Mouse (Mus musculus) midbrain, embryonic 11.5 days (tissue): ENCODE measurements at regions not wholly inside any gene's neighbourhood (a gene's known extent, or its start where the extent isn't known, plus 50 kb on each side); places are given as distances from the start of the nearest gene placed in this dataset.

Experiments
- ATAC-seq: fragments of 200-750 bp; cut with Nextera tagmentation; 2 replicates; pipeline ENCODE4 v1.8.0; 2017; ENCODE audit warnings: moderate TSS enrichment, moderate library complexity; ENCODE audit not compliant: low FRiP score
- DNase-seq: peaks from one replicate; pipeline ENCODE4 v3.0.0; 2015; ENCODE audit warnings: low spot score; ENCODE audit errors: missing footprints
- H3K27ac ChIP-seq: fragments of 300-500 bp; sonication (generic); 2 replicates; pipeline ENCODE4 v1.5.1; 2014; ENCODE audit warnings: low read depth, low read length
- H3K27me3 ChIP-seq: fragments of 300-500 bp; sonication (generic); 2 replicates; pipeline ENCODE4 v1.6.1; 2014; ENCODE audit warnings: mild to moderate bottlenecking, low read length, moderate library complexity, mixed read lengths; ENCODE audit not compliant: control insufficient read depth, insufficient read depth
- H3K36me3 ChIP-seq: fragments of 300-500 bp; sonication (generic); 2 replicates; pipeline ENCODE4 v1.6.1; 2014; ENCODE audit warnings: mild to moderate bottlenecking, low read length, moderate library complexity, mixed read lengths; ENCODE audit not compliant: control insufficient read depth, insufficient read depth
- H3K4me1 ChIP-seq: fragments of 300-500 bp; sonication (generic); 2 replicates; pipeline ENCODE4 v1.6.1; 2014; ENCODE audit warnings: low read length; ENCODE audit not compliant: control insufficient read depth, insufficient read depth
- H3K4me2 ChIP-seq: fragments of 300-500 bp; sonication (generic); 2 replicates; pipeline ENCODE4 v1.6.1; 2014; ENCODE audit warnings: mild to moderate bottlenecking, moderate library complexity
- H3K4me3 ChIP-seq: fragments of 300-500 bp; sonication (generic); 2 replicates; pipeline ENCODE4 v1.5.1; 2014; ENCODE audit warnings: low read depth, low read length
- H3K9ac ChIP-seq: fragments of 300-500 bp; sonication (generic); 2 replicates; pipeline ENCODE4 v1.6.1; 2014; ENCODE audit warnings: low read length
- H3K9me3 ChIP-seq: fragments of 300-500 bp; sonication (generic); 2 replicates; pipeline ENCODE4 v1.6.1; 2016; ENCODE audit warnings: low read length; ENCODE audit not compliant: control insufficient read depth
- WGBS: fragments of 180-500 bp; shearing (Covaris S2); extraction: QIAGEN DNeasy Blood & Tissue Kit; methylation state at CpG from one replicate; pipeline ENCODE4 v1.1.7; 2014; 5-methylcytosine and 5-hydroxymethylcytosine counted together

DNA sequence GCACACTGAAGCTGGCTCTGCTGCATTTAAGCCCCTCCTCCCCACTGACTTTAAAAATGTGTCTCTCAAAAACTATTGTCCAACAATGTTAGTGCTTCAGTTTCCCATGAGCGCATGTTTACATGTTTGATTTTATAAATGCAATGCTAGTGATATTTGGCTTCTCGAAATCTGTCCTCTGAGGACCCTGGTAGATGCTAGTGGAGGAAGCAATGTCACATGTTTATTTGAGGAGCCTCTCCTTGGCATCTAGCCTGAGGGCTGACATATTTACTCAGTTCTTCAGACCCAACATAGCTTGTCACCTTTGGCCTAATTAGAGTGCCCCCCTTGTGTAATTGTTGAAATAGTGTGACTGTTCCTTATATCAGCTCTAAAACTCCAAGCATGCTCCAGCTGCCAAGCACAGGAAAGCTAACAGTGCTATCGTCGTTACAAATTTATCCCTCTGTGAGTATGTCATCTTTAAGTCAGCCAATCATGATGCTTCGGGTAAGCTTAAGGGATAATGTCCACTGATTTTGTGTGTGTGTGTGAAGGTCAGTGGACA, 400.3 kb downstream of the Slc4a3 start:
- no peak overlapping the region for H3K27ac ChIP-seq
- no peaks in the 10 kb centered on the region for H3K4me1 ChIP-seq
- no peaks in the 10 kb centered on the region for H3K9me3 ChIP-seq
- no peak overlapping the region for H3K4me3 ChIP-seq
- DNase-seq: peak; percentile 81
- 89% methylated on average over 5 of the region's 5 CpGs for WGBS
- no peaks in the 10 kb centered on the region for H3K27me3 ChIP-seq
- ATAC-seq: no peak
- no peak overlapping the region for H3K4me2 ChIP-seq
- no peaks in the 10 kb centered on the region for H3K36me3 ChIP-seq
- H3K9ac ChIP-seq: no peak overlapping the region

DNA sequence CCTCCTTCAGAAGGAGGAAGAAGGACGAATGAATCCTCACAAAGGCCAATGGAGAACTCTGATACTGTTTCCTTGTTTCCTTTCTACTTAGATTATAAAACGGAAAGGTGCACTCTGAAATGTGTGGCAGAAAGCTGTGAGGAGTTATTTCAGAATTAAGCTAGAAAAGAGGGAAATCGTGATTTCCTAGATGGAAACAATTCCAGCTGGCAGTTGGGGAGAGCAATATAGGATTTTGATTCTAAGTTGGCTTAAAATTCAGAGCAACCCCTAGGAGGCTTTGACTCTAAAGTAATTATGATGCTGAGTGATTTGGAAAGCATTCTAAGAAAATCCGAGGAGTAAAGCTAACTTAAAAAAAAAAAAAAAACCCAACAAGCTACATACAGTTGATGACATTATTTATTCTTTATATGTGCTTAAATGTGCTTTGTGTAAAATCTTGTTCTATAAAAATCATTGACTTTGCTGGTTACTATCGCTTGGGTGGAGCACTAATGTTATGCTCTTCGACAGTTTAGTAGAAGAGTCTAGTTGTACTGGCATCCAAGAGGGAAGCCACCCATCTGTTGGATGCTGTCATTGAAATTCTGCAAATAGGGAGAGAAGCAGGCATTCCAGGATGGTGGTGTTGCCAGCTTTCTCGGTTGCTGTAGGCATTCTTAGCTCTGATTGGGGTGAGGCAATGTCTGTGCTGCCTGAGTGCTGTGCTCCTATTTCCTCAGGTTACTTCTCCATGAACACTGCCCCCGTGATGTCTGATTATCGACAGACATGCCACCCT, 432.3 kb downstream of the Slc4a3 start:
- Histone ChIP-seq H3K4me3 (no peak overlapping the region), H3K9ac (no peak overlapping the region), H3K9me3 (no peaks in the 10 kb centered on the region), H3K27ac (no peak overlapping the region), H3K4me1 (no peaks in the 10 kb centered on the region), H3K36me3 (no peaks in the 10 kb centered on the region), H3K27me3 (no peaks in the 10 kb centered on the region), H3K4me2 (no peak overlapping the region)
- 87% methylated on average over 9 of the region's 9 CpGs for WGBS
- no peak for DNase-seq
- no peak for ATAC-seq

GRCm38 (mm10) chr1:75983057-75983456, 437.0 kb downstream of the Slc4a3 start:
- no peaks in the 10 kb centered on the region for H3K4me1 ChIP-seq
- H3K4me2 ChIP-seq: no peak overlapping the region
- H3K9ac ChIP-seq: no peak overlapping the region
- DNase-seq: no peak
- H3K4me3 ChIP-seq: no peak overlapping the region
- H3K27ac ChIP-seq: no peak overlapping the region
- 83% methylated on average over 8 of the region's 8 CpGs for WGBS
- H3K36me3 ChIP-seq: no peaks in the 10 kb centered on the region
- no peak for ATAC-seq
- no peaks in the 10 kb centered on the region for H3K27me3 ChIP-seq
- no peaks in the 10 kb centered on the region for H3K9me3 ChIP-seq

GRCm38 (mm10) chr1:75983487-75983886, 437.4 kb downstream of the Slc4a3 start:
- ATAC-seq (no peak), DNase-seq (no peak)
- Histone ChIP-seq H3K4me1 (no peaks in the 10 kb centered on the region), H3K27ac (no peak overlapping the region), H3K4me2 (no peak overlapping the region), H3K9me3 (no peaks in the 10 kb centered on the region), H3K4me3 (no peak overlapping the region), H3K27me3 (no peaks in the 10 kb centered on the region), H3K9ac (no peak overlapping the region), H3K36me3 (no peaks in the 10 kb centered on the region)
- 99% methylated on average over 3 of the region's 3 CpGs for WGBS

GRCm38 (mm10) chr1:75988496-75988895, 442.4 kb downstream of the Slc4a3 start:
- no peak overlapping the region for H3K4me2 ChIP-seq
- H3K4me1 ChIP-seq: no peaks in the 10 kb centered on the region
- H3K27ac ChIP-seq: no peak overlapping the region
- ATAC-seq (no peak), DNase-seq (no peak)
- H3K9me3 ChIP-seq: no peaks in the 10 kb centered on the region
- no peaks in the 10 kb centered on the region for H3K27me3 ChIP-seq
- H3K4me3 ChIP-seq: no peak overlapping the region
- no peaks in the 10 kb centered on the region for H3K36me3 ChIP-seq
- H3K9ac ChIP-seq: no peak overlapping the region
- 80% methylated on average over 3 of the region's 3 CpGs for WGBS

- Histone ChIP-seq H3K4me1 (no peaks in the 10 kb centered on the region), H3K4me3 (no peak overlapping the region), H3K36me3 (no peaks in the 10 kb centered on the region), H3K27me3 (no peaks in the 10 kb centered on the region), H3K27ac (no peak overlapping the region), H3K9ac (no peak overlapping the region), H3K4me2 (no peak overlapping the region), H3K9me3 (no peaks in the 10 kb centered on the region)
- no peak for ATAC-seq
- 91% methylated on average over 3 of the region's 3 CpGs for WGBS
- DNase-seq: no peak
These were observed 446.0 kb downstream of the Slc4a3 start for GRCm38 (mm10) chr1:75992039-75992438.

GRCm38 (mm10) chr1:75997222-75997621, 451.2 kb downstream of the Slc4a3 start:
- DNase-seq: no peak
- Histone ChIP-seq H3K4me2 (no peak overlapping the region), H3K9ac (no peak overlapping the region), H3K27me3 (no peaks in the 10 kb centered on the region), H3K36me3 (no peaks in the 10 kb centered on the region), H3K4me3 (no peak overlapping the region), H3K9me3 (no peaks in the 10 kb centered on the region), H3K27ac (no peak overlapping the region), H3K4me1 (no peaks in the 10 kb centered on the region)
- WGBS: 80% methylated on average over 3 of the region's 3 CpGs
- no peak for ATAC-seq

GRCm38 (mm10) chr1:76001124-76001523, 455.1 kb downstream of the Slc4a3 start:
- ATAC-seq (no peak), DNase-seq (no peak)
- no peaks in the 10 kb centered on the region for H3K4me1 ChIP-seq
- H3K36me3 ChIP-seq: no peaks in the 10 kb centered on the region
- no peak overlapping the region for H3K4me2 ChIP-seq
- no peak overlapping the region for H3K4me3 ChIP-seq
- H3K9me3 ChIP-seq: no peaks in the 10 kb centered on the region
- H3K9ac ChIP-seq: no peak overlapping the region
- WGBS: 80% methylated on average over 9 of the region's 9 CpGs
- H3K27me3 ChIP-seq: no peaks in the 10 kb centered on the region
- H3K27ac ChIP-seq: no peak overlapping the region

DNA sequence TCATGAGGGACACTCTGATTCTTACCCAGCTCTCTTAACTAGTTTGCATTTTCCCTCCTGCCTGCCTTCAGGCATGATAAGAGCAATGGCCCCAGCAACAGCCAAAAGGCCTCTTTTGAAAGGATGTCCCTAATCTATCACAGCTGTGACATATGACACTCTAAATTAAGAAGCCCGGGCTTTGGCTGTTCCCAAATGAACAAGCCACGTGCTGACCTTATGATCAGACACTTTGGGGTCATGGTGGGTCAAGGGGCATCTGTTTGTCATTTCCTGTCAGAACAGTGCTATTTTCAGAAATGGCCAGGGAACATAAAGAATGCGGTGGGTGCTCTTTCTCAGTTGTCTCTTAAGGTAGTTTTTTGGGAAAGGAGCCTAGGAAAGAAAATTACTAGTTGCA, 463.5 kb downstream of the Slc4a3 start:
- WGBS: 36% methylated on average over 3 of the region's 3 CpGs
- no peak overlapping the region for H3K9ac ChIP-seq
- no peaks in the 10 kb centered on the region for H3K27me3 ChIP-seq
- no peaks in the 10 kb centered on the region for H3K36me3 ChIP-seq
- no peak for ATAC-seq
- H3K4me2 ChIP-seq: no peak overlapping the region
- DNase-seq: no peak
- H3K4me3 ChIP-seq: no peak overlapping the region
- H3K9me3 ChIP-seq: no peaks in the 10 kb centered on the region
- H3K27ac ChIP-seq: no peak overlapping the region
- H3K4me1 ChIP-seq: no peaks in the 10 kb centered on the region
